Mouse (Mus musculus) hindbrain, embryonic 10.5 days (tissue): Measurements from ENCODE around the gene Myo16. TPM values are rescaled to one million over a fixed set of nuclear protein-coding genes. Genes with fewer than 3 reads are reported as not detected.

Source experiments
- DNase-seq: peaks from one replicate; pipeline ENCODE4 v3.0.0-alpha.2; 2017; ENCODE audit warnings: low spot score
- H3K27ac ChIP-seq: fragments of 300-500 bp; sonication (generic); 2 replicates; pipeline ENCODE4 v1.5.1; 2016; ENCODE audit warnings: mild to moderate bottlenecking, moderate library complexity
- H3K27me3 ChIP-seq: fragments of 300-500 bp; sonication (generic); 2 replicates; pipeline ENCODE4 v1.6.1; 2016; ENCODE audit warnings: mild to moderate bottlenecking; ENCODE audit not compliant: poor library complexity, insufficient read depth, severe bottlenecking
- H3K36me3 ChIP-seq: fragments of 300-500 bp; sonication (generic); 2 replicates; pipeline ENCODE4 v1.6.1; 2016; ENCODE audit warnings: mild to moderate bottlenecking, moderate library complexity
- H3K4me1 ChIP-seq: fragments of 300-500 bp; sonication (generic); replicated peaks from 2 replicates; pipeline ENCODE4 v1.6.1; 2016; ENCODE audit warnings: mild to moderate bottlenecking
- H3K4me3 ChIP-seq: fragments of 300-500 bp; sonication (generic); 2 replicates; pipeline ENCODE4 v1.5.1; 2016; ENCODE audit warnings: mild to moderate bottlenecking, moderate library complexity
- H3K9me3 ChIP-seq: fragments of 300-500 bp; sonication (generic); 2 replicates; pipeline ENCODE4 v1.6.1; 2016; ENCODE audit warnings: mild to moderate bottlenecking, moderate library complexity
- WGBS: fragments of 180-500 bp; shearing (Covaris S2); methylation state at CpG from one replicate; pipeline ENCODE4 v1.1.7; 2016; 5-methylcytosine and 5-hydroxymethylcytosine counted together
- polyA plus RNA-seq: library from polyadenylated mRNA; unstranded; fragments of >200 nt; fragmentation: Nextera tagmentation; extraction: Ambion mirVana; gene quantifications from 2 replicates; pipeline ENCODE4 v1.2.1, GENCODE M21; 2016

Gene Myo16
- polyA plus RNA-seq, 1 experiment from 2014 or later = 2.8 TPM

DNA sequence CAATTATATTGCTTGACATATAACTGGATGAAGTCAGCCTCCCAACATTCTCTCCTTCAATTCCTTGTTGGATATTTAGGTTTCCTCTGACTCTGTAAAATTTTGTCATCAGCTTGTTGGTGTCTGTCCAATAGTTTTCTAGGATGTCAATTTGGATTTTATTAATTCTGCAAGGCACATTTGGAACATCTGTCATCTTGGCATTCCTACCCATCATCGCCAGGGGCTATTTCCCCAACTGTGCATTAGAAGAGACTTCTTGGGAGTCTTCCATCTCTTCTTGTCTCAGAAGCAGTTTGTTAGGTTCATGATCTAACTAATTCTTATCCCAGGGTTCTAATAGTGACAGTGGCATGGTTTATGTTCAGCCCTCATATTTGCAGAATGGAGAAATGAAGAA, 196.7 kb downstream of the Myo16 start:
- H3K4me3 ChIP-seq = no peak overlapping the region
- H3K9me3 ChIP-seq = peaks cover 7% of the 10 kb centered on the region; the same call in 1 of the 2 replicates
- peaks cover 3% of the 10 kb centered on the region for H3K4me1 ChIP-seq
- no peak overlapping the region for H3K27ac ChIP-seq
- H3K27me3 ChIP-seq = no peaks in the 10 kb centered on the region
- DNase-seq = no peak
- no peaks in the 10 kb centered on the region for H3K36me3 ChIP-seq
- 82% methylated on average over 1 of the region's 1 CpGs for WGBS

DNA sequence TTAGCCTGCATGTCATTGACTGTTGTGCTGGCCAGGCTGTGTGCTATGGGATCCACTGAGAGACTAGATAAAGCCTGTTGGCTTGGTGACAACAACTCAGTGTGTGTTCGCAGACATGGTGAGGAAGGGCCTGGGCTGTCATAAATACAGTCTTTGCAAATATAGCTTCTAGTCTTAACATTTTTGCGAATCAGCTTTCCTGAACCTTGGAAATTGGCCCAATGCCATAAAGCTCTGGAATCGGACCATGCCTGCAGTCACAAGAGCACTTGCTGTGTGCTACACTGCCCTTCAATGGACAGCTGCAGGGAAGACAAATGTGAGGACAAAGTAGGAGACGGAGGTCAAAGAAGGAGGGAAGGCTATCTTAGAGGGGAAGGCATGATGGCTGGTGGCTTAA, 205.0 kb downstream of the Myo16 start:
- Histone ChIP-seq H3K27me3 (no peaks in the 10 kb centered on the region), H3K27ac (no peak overlapping the region), H3K36me3 (no peaks in the 10 kb centered on the region), H3K4me3 (no peak overlapping the region), H3K4me1 (0 out of 2 replicates have a peak, but pooled peaks cover 11% of the 10 kb centered on the region), H3K9me3 (0 out of 2 replicates have a peak, but pooled peaks cover 7% of the 10 kb centered on the region)
- DNase-seq = no peak
- 91% methylated on average over 4 of the region's 4 CpGs for WGBS

DNA sequence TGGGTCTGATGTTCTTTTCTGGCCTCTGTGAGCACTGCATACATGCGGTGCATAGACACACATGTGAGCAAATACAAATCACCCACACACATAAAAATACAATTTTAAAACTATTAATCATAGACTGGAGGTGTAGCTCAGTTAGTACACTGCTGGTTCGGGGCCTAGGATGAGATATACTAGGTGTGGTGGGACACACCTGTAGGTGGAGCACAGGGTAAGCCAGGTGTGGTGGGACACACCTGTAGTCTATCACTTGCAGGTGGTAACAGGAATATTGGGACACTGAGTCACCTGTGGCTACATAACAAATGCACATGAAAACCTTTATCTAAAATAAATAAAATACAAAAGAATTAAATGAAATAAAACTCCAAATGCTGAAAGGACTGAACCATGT, 209.2 kb downstream of the Myo16 start:
- Histone ChIP-seq H3K27ac (no peak overlapping the region), H3K4me3 (no peak overlapping the region), H3K9me3 (0 out of 2 replicates have a peak, but pooled peaks cover 4% of the 10 kb centered on the region), H3K27me3 (no peaks in the 10 kb centered on the region), H3K36me3 (no peaks in the 10 kb centered on the region), H3K4me1 (0 out of 2 replicates have a peak, but pooled peaks cover 7% of the 10 kb centered on the region)
- DNase-seq = no peak
- WGBS = 94% methylated on average over 2 of the region's 2 CpGs

DNA sequence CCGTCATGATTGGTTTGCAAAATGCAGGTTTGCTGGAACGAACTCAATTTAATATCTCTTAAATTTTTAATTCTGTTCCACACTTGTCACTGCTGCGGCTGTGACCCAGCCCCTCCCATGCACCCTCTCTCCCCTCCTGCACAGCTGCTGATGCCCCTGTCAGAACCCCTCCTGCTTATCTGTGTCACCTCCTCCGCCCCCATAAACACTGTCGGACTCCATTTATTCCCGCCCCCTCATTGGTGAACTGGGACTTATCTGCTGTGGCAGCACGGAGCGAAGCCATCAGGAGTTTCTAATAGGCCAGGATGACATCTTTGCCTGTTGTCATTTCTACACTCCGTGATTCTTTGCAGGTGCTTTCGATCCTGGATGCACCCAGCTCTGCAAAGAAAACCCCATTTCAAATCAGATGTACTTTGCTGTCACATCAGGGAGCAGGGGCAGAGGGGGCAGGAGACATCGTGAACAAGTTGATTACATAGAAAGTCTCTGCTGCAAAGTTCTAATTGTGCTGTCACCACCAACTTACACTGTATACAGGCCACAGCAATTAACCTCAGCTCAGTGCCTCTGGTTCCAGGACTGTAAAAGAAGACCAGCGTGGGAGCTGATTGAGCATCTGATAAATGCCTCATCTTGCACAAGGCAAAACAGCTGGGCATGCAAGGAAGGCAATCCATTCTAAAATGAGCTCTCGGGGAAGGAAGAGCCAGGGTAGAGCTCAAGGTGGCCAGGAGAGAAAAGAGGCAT, 210.1 kb downstream of the Myo16 start:
- Histone ChIP-seq H3K36me3 (no peaks in the 10 kb centered on the region), H3K4me3 (no peak overlapping the region), H3K9me3 (no peaks in the 10 kb centered on the region), H3K27me3 (no peaks in the 10 kb centered on the region), H3K27ac (no peak overlapping the region), H3K4me1 (0 out of 2 replicates have a peak, but pooled peaks cover 7% of the 10 kb centered on the region)
- DNase-seq = no peak
- WGBS = 73% methylated on average over 13 of the region's 13 CpGs

DNA sequence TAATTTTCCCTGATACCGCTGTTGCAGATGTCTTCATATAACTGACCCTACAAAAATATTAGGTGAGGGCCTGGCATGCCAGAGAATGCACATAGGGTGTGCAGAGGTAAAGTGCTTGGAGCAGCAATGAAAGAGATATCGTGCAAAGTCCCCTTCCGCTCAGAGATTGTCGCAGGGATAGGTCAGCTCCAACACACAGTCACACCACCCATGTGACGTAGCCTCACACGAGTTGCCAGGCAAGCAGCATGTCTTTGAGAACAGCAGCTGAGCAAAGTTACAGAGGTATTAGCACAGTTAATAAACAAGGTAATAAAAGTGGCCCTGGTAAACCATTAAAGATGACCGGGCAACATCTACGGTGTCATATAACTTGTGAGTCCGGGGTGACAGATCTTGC, 212.4 kb downstream of the Myo16 start:
- Histone ChIP-seq H3K27ac (no peak overlapping the region), H3K9me3 (no peaks in the 10 kb centered on the region), H3K36me3 (no peaks in the 10 kb centered on the region), H3K4me1 (0 out of 2 replicates have a peak, but pooled peaks cover 6% of the 10 kb centered on the region), H3K4me3 (no peak overlapping the region), H3K27me3 (no peaks in the 10 kb centered on the region)
- no peak for DNase-seq
- 96% methylated on average over 9 of the region's 9 CpGs for WGBS

DNA sequence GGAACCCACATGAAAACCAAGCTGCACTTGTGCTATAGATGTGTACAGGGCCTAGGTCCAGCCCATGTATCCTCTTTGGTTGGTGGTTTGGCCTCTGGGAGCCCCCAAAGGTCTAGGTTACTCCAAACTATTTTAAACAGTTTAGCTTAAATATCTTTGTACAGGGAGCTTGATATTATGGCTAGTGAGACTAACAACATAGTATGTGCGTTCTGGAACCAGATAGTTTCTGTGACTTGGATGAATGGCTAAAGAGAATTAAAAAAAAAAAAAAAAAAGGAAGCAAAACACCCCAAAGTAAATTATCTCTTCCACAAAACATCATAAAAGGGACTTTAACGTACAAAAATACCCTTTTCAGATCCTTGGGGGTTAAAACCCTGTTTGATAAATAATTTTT, 218.9 kb downstream of the Myo16 start:
- Histone ChIP-seq H3K4me3 (no peak overlapping the region), H3K27me3 (no peaks in the 10 kb centered on the region), H3K4me1 (no peaks in the 10 kb centered on the region; the same call in 1 of the 2 replicates), H3K36me3 (no peaks in the 10 kb centered on the region), H3K27ac (no peak overlapping the region), H3K9me3 (no peaks in the 10 kb centered on the region)
- DNase-seq = no peak
- 88% methylated on average over 2 of the region's 2 CpGs for WGBS

DNA sequence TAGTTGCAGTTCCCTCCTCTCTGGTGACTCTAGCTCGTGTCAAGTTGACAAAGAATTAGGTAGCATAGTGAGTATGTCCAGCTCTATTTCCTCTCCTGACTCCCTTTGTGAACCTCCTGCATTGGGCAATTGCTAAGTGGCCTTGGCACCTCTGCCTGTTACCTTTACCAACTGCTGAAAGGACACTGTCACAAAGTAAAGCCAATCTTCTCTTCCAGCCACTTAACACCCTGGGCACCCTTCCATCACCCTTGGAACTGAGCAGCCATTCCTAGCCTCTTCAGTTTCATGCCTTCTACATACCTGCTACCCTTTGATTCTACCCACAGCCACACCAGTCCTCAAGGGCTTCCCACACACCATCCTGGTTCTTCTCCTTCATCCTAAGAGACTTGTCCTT, 233.4 kb downstream of the Myo16 start:
- H3K36me3 ChIP-seq = no peaks in the 10 kb centered on the region
- 78% methylated on average over 1 of the region's 1 CpGs for WGBS
- peaks cover 20% of the 10 kb centered on the region for H3K4me1 ChIP-seq
- H3K4me3 ChIP-seq = no peak overlapping the region
- H3K9me3 ChIP-seq = no peaks in the 10 kb centered on the region
- no peaks in the 10 kb centered on the region for H3K27me3 ChIP-seq
- no peak overlapping the region for H3K27ac ChIP-seq
- no peak for DNase-seq

DNA sequence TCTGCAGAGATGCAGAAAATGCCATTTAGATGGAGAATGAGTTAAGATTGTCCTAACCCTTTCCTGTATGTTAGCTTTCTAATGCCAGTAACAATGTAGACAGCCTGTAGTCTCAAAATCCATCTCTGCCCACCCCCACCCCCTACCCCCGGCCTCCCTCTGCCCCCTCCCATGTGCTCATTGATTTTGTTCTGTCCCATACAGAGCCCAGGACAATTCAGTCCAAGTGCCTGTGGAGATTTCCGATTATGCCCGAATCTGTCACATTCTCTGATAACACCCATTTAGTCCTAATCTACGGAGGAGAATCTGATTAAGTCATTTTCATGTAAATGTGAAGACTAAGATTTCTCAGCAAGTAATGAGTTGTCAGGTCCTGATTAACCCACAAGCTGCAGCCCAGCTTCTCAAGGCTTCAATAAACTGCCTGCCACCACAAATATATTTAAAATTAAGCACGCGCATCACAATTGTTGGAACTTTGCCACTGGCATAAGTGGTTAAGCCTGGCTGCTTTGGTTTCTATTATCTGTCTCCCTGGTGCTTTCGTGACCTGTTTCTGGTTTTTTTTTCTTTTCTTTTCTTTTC, 237.5 kb downstream of the Myo16 start:
- no peaks in the 10 kb centered on the region for H3K36me3 ChIP-seq
- H3K4me1 ChIP-seq = peaks cover 21% of the 10 kb centered on the region
- no peak overlapping the region for H3K27ac ChIP-seq
- no peaks in the 10 kb centered on the region for H3K27me3 ChIP-seq
- no peak for DNase-seq
- no peaks in the 10 kb centered on the region for H3K9me3 ChIP-seq
- H3K4me3 ChIP-seq = no peak overlapping the region
- 59% methylated on average over 7 of the region's 7 CpGs for WGBS

DNA sequence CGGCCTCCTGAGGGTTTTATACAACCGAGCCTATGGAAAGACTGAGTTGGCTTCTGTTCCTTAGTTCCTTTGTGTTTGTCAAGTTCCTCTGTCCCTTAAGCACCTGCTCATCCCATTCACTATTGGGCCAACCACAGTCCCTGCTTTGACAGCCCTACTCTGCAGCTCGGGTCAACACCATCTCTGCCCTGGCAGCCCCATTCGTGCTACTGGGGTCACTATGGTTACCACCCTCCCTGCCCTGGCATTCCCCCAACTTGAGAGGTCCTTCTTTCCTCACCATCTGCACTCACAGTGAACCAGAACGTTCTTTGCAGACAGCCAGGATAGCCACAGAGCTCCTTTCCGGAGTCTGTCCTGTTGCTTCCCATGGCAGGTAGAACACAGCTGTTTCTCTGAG, 238.2 kb downstream of the Myo16 start:
- peaks cover 21% of the 10 kb centered on the region for H3K4me1 ChIP-seq
- no peaks in the 10 kb centered on the region for H3K27me3 ChIP-seq
- H3K27ac ChIP-seq = no peak overlapping the region
- no peaks in the 10 kb centered on the region for H3K9me3 ChIP-seq
- no peaks in the 10 kb centered on the region for H3K36me3 ChIP-seq
- no peak for DNase-seq
- H3K4me3 ChIP-seq = no peak overlapping the region
- 37% methylated on average over 6 of the region's 6 CpGs for WGBS

DNA sequence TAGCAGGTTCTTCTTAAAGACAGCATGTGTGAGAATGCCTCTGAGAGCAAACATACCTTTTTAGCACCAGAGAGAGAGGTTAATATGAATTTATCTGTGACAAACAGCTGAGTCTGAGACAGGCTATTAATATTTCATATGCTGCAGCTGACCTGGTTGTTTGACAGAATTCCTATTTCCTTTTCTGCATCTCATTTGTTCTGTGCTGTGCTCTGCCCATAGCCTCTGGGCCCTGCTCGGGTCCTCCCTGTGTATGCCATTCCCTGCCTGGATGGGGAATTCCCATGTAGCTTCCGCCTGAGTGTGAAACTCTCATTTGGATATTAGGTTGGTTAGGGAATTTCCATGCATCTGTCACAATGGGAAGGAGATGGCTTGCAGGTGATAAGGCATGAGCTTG, 240.8 kb downstream of the Myo16 start:
- H3K27me3 ChIP-seq = no peaks in the 10 kb centered on the region
- H3K27ac ChIP-seq = no peak overlapping the region
- no peaks in the 10 kb centered on the region for H3K36me3 ChIP-seq
- no peak for DNase-seq
- H3K4me1 ChIP-seq = peaks cover 21% of the 10 kb centered on the region
- H3K4me3 ChIP-seq = no peak overlapping the region
- H3K9me3 ChIP-seq = no peaks in the 10 kb centered on the region
- 89% methylated on average over 2 of the region's 2 CpGs for WGBS

DNA sequence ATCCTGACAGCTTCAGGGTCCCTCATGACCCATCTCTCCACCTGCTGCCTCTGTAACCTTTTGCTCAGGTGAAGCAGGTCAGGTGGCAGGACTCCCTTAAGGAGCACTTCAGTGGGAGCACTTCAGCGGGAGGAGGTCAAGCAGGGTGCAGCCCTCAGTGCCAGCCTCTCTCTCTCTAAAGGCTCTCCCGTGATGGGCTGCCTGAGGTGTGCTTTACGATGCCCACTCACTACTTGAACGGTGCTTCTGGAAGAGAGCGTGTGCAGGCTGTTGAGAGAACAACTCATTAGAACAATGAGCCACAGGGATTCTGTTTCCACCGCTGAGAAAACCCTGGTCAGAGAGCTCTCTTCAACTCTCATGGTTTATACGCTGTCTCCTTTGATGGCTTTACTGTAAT, 241.4 kb downstream of the Myo16 start:
- H3K36me3 ChIP-seq = no peaks in the 10 kb centered on the region
- no peaks in the 10 kb centered on the region for H3K27me3 ChIP-seq
- 82% methylated on average over 7 of the region's 7 CpGs for WGBS
- H3K4me3 ChIP-seq = no peak overlapping the region
- H3K4me1 ChIP-seq = peaks cover 21% of the 10 kb centered on the region
- H3K27ac ChIP-seq = no peak overlapping the region
- no peaks in the 10 kb centered on the region for H3K9me3 ChIP-seq
- no peak for DNase-seq

DNA sequence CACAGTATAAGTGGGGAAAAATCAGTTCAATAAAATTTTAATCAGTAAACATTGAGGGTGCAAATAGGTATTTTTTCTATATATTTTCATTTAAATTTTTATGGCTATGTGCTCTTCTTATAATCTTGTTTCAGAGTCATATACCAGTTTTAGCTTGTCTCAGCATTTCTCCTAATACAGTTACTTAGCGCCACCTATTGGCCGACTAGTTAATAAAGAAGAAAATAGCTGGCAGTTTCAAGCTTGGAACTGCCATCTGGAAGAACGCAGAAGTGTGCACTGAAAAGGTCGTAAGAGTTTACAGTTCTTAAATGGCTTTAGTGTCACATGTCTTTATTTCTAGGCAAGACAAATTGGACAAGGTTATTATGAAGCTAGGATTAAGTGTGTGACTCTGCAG, 248.9 kb downstream of the Myo16 start:
- DNase-seq = no peak
- Histone ChIP-seq H3K27me3 (no peaks in the 10 kb centered on the region), H3K4me1 (no peaks in the 10 kb centered on the region), H3K36me3 (0 out of 2 replicates have a peak, but pooled peaks cover 6% of the 10 kb centered on the region), H3K4me3 (no peak overlapping the region), H3K9me3 (no peaks in the 10 kb centered on the region), H3K27ac (no peak overlapping the region)
- 23% methylated on average over 4 of the region's 4 CpGs for whole genome bisulfite sequencing

DNA sequence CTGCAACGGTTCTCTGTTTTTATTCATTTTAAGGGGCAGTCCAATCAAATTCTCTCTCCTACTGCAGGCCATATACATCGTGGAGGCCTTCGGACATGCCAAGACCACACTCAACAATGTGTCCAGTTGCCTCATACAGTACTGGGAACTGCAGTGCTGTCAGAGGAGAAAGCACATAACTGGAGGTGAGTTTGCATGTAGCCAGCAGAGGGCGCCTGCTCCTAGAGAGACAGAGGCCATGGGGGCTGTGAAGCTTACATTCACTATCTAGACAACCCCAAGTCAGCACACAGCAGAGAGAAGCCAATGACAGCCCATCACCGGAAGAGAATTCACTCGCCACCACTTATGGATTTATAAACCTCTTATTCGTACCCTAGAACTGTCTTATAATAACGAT, 251.8 kb downstream of the Myo16 start:
- Histone ChIP-seq H3K4me1 (no peaks in the 10 kb centered on the region), H3K9me3 (no peaks in the 10 kb centered on the region), H3K36me3 (0 out of 2 replicates have a peak, but pooled peaks cover 4% of the 10 kb centered on the region), H3K4me3 (no peak overlapping the region), H3K27me3 (no peaks in the 10 kb centered on the region), H3K27ac (no peak overlapping the region)
- DNase-seq = peak; percentile 67
- WGBS = 47% methylated on average over 8 of the region's 8 CpGs
